Mouse (Mus musculus) embryo, embryonic 9.5 days (tissue): ENCODE results near the gene Adgre5.

Experiments used
- DNase-seq: peaks from one replicate; pipeline ENCODE4 v3.0.0-alpha.2; 2017; ENCODE audit errors: extremely low spot score

Gene Adgre5

DNA sequence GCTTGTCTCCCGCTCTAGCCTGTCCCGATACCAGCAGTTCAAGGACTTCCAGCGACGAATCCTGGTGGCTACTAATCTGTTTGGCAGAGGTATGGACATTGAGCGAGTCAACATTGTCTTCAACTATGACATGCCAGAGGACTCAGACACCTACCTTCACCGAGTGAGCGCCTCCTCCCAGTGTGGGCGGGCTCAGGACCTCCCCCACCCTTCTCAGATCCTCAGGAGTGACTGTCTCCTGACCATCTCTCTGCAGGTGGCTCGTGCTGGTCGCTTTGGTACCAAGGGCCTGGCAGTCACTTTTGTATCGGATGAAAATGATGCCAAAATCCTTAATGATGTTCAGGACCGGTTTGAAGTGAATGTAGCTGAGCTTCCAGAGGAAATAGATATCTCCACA, 18.5 kb downstream of the Adgre5 start:
- DNase-seq = no peak

DNA sequence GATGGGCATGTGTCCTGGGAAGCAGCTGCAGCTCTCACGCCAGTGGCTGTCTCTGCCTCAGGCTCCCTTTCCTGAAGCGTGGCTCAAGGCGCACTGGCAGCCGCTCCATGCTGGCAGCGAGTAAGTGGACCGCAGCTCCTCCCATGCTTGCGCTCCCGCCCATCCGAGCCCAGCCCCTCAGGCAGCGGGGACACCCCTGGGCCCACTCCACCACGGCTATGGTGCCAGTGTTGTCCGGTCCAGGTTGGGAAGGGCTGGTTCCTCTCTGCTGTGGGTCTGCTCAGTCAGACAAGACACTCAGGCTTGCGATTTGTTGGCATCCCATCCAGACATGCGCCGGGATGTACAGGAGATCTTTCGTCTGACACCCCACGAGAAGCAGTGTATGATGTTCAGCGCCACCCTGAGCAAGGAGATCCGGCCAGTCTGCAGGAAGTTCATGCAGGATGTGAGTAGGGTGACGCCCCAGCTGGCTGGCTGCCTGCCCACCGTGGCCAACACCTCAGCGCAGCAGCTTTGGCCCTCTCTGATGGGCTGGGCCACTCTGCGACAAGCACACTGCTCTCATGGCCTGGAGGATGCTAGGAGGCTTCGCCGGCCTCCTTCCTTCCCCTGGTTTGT, 19.6 kb downstream of the Adgre5 start:
- no peak for DNase-seq

GRCm38 (mm10) chr8:83719693-83720092, 21.4 kb downstream of the Adgre5 start:
- no peak for DNase-seq

- no peak for DNase-seq
Measured at GRCm38 (mm10) chr8:83719048-83719447, 22.1 kb downstream of the Adgre5 start.

- DNase-seq = no peak
Measured at GRCm38 (mm10) chr8:83716563-83716962, 24.6 kb downstream of the Adgre5 start.

DNA sequence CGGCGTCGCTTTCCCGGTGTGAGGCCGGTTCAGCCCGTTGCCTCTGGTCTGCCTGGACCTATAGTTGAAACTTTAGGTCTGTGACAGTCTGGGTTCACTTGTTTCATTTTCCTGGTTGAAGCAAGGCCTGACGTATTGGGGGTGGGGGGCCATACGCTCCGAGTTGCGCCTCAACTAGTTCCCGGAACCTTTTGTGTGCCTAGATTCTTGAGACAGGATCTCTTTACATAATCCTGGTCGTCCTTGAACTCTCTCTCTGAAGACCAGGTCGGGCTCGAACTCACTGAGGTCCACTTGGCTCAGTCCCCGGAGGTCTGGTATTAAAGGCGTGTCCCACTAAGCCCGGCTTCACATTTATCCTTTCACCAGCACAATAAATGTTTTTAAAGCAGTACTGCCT, 25.4 kb downstream of the Adgre5 start:
- DNase-seq = no peak

DNA sequence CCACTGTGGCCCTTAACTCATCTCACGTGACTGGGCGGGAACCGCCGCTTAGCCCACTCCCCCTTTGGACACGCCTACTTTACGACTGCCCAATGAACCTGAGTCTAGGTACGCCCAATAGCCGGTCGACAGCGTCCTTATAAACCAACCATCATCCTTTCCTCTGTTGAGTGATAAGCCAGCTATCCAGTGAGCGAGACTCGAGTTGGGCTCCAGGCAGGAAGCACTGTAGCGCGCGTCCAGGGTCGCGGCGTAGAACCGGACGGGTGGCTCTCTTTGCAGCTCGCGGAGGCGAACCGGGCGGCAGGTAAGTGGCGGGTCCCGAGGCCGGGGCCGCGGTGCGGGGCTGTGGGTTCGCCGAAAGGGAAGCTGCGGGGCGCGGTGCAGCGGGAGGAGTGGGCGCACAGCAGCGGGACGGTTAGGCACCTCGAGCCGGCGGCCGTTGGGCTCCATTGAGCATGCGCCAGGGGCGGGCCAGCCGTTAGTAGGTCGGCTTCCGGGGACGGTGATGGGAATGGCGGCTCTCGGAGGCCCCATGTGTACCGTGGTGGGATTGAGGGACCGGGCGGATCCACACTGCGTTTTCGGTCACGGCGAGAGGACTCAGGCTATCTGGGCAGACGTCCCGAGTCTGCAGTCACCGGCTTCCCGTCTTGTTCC, 26.0 kb downstream of the Adgre5 start, which contains the start of gene Ddx39:
Gene Ddx39 (plus strand): TSS at position 147 of the 660 bp plus-strand sequence.
- peak; percentile 95 for DNase-seq

DNA sequence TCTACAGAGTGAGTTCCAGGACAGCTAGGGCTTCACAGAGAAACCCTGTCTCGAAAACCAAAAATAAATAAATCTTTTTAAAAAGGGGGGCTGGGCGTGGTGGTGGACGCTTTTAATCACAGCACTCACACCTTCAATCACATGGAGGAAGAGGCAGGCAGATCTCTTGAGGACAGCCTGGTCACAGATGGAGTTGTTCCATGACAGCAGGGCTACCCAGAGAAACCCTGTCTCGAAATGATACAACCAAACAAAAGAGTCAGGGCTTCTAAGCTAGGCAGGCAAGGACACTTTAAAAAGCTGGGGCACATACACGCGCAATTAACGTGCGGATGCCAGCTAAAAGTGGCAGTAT, 26.5 kb downstream of the Adgre5 start:
- DNase-seq = no peak

DNA sequence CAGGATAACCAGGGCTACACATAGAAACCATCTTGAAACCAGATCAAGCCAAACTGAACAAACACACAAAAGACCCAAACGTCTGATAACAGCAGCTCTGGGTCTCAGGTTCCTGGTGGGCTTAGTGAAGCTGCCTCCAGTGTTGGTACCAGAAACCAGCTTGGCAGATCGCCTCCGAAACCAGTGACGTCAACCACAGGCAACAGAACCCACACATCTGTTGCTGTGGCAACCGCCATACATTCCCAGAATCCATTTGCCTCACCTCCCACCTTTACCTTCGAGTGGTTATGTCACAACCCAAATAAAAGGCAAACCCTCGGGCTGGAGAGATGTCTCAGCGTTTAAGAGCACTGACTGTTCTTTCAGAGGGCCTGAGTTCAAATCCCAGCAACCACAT, 33.6 kb downstream of the Adgre5 start:
- DNase-seq = no peak

DNA sequence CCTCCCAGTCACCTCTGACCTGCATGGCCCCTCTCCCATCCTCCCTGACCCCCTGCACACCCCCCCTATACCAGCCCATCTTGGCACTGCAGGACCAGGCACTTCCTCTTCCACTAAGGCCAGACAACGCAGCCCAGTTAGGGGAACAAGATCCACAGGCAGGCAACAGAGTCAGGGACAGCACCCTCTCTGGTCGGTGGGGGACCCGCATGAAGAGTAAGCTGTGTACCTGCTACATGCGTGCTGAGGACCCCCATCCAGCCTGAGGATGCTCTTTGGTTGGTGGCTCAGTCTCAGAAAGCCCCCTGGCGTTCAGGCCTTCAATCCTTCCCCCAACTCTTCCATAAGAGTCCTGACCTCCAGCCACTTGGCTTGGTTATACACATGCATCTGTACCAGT, 34.7 kb downstream of the Adgre5 start:
- no peak for DNase-seq

GRCm38 (mm10) chr8:83703426-83703825, 37.7 kb downstream of the Adgre5 start:
- no peak for DNase-seq

- no peak for DNase-seq
Measured at GRCm38 (mm10) chr8:83700423-83701085, 40.6 kb downstream of the Adgre5 start.

GRCm38 (mm10) chr8:83699566-83699965, 41.6 kb downstream of the Adgre5 start:
- DNase-seq = no peak

GRCm38 (mm10) chr8:83698661-83699453, 42.3 kb downstream of the Adgre5 start, which contains the start of gene Pkn1:
TSS of gene Pkn1 (minus strand) at chr8:83699179.
- peak; percentile 88 for DNase-seq

DNA sequence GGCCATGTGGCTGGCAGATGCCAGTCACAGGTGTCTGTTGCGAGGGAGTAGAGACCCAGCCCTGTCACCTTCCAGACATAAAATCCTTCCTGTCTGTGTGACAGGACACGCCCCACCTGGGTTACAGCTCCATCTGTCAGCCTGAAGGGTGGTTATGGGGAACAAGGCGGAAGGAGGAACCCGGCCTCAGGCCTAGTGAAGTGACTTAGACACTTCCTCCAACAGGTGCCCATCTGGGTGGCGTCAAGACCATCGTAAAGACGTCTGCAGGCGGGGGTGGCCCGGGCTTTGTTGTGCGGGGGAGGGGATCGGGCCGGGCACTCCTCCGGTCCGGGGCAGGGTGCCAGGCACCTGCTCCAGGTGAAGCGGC, 42.9 kb downstream of the Adgre5 start:
- peak; percentile 35 for DNase-seq

GRCm38 (mm10) chr8:83697374-83698220, 43.5 kb downstream of the Adgre5 start:
- DNase-seq = no peak

GRCm38 (mm10) chr8:83695351-83696106, 45.6 kb downstream of the Adgre5 start:
- no peak for DNase-seq

- DNase-seq = no peak
Measured at GRCm38 (mm10) chr8:83694369-83695160, 46.6 kb downstream of the Adgre5 start.

DNA sequence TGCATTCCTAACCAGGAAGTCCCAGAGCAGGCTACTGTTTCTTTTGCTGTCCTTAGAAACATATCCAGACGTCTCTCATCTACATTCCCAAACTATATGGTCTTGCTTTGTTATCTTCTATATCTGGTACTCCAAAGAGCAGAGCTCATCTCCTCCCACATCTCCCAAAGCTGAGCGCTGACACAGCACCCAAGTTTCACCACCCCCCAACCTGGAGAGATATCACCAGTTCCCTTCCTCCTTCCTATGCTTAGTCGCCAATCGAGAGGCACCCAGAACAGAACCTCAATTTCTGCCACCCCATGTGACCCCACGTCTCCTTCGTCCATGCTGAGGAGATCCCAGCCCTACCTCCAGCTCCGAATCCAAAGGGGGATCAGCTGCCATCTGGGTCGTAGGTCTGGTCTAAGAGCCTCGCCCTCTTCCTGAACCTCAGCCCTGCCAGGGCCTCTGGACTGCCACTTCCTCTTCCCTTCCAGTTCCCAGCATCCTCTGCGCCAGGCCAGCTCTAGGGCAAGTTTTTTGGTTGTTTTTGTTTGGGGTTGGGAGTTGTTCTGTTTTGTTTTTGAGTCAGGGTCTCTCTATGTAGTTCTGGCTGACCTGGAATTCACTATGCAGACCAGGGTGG, 47.4 kb downstream of the Adgre5 start:
- DNase-seq = no peak
